Mouse (Mus musculus) MEL-GATA-1-ER (cell line): ENCODE measurements around the gene Cul1.
"Not testable (repeated sequence)": the region's sequence is repeated elsewhere in the genome, so short reads cannot be mapped to it uniquely, and the experiment has no call there.

Experiments
- DNase-seq: peaks from one replicate; pipeline ENCODE4 v3.0.0-alpha.2; 2012; ENCODE audit warnings: low read depth; ENCODE audit errors: extremely low read depth

Gene Cul1

GRCm38 (mm10) chr6:47453098-47453497 is at the start of gene Cul1:
Cul1 (plus strand) TSS chr6:47453398.
- no peak for DNase-seq

GRCm38 (mm10) chr6:47404419-47405382 is 48.5 kb upstream of the Cul1 start:
- no peak for DNase-seq

GRCm38 (mm10) chr6:47412886-47413606 is 40.2 kb upstream of the Cul1 start:
- DNase-seq = no peak

- DNase-seq = no peak
Measured at GRCm38 (mm10) chr6:47413656-47414055, 39.5 kb upstream of the Cul1 start.

GRCm38 (mm10) chr6:47418691-47419090 is 34.5 kb upstream of the Cul1 start:
- no peak for DNase-seq

DNA sequence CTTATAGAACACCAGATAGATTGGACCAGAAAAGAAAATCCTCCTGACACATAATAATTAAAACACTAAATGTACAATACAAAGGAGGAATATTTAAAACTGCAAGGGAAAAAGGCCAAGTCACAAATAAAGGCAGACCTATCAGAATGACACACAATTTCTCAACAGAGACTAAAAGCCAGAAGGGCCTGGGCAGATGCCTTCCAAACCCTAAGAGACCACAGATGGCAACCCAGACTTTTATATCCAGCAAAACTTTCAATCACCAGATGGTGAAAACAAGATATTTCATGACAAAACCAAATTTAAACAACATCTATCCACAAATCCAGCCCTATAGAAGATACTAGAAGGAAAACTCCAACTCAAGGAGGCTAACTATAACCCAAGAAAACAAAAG is 33.0 kb upstream of the Cul1 start:
- no peak for DNase-seq

- no peak for DNase-seq
Measured at GRCm38 (mm10) chr6:47421221-47421620, 32.0 kb upstream of the Cul1 start.

GRCm38 (mm10) chr6:47426136-47426535 is 27.1 kb upstream of the Cul1 start:
- no peak for DNase-seq

- DNase-seq = not testable (repeated sequence)
Measured at GRCm38 (mm10) chr6:47426556-47426955, 26.6 kb upstream of the Cul1 start.

DNA sequence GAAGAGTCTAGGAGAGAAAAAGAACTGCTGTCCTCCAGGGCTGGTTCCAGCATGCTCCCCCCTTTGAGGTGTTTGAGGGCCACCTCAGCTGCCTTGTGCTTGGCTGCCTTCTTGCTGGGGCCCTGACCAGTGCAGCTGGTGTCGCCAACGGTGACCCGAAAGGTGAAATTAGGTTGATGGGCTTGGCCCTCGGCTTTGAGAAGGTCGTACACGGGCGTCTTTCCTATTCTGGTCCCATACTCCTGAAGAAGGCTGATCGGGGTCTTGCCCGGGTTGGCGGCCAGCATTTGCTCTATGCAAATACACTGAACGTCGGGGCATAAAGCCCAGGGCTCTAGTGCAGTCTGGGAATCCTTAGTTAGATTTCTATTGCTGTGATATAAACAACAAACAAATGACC is 20.4 kb upstream of the Cul1 start:
- not testable (repeated sequence) for DNase-seq

DNA sequence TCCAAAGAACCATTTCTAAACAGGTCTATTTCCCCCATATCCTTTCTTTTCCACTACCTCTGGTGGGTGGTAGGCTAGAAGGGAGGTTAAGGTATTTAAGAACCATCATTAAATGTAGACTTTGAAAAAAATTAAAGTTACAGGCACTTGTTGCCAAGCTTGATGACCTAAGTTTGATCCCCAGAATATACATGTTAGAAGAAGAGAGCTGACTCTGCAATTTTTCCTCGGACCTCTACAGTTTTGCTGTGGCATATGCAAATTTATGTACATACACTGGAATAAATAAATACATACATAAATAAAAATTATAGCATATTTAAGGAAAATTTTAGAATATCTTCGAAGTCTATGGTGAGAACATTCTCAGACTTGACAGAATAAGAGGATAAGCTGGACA is 13.1 kb upstream of the Cul1 start:
- DNase-seq = no peak

- no peak for DNase-seq
Measured at GRCm38 (mm10) chr6:47447658-47448057, 5.5 kb upstream of the Cul1 start.

DNA sequence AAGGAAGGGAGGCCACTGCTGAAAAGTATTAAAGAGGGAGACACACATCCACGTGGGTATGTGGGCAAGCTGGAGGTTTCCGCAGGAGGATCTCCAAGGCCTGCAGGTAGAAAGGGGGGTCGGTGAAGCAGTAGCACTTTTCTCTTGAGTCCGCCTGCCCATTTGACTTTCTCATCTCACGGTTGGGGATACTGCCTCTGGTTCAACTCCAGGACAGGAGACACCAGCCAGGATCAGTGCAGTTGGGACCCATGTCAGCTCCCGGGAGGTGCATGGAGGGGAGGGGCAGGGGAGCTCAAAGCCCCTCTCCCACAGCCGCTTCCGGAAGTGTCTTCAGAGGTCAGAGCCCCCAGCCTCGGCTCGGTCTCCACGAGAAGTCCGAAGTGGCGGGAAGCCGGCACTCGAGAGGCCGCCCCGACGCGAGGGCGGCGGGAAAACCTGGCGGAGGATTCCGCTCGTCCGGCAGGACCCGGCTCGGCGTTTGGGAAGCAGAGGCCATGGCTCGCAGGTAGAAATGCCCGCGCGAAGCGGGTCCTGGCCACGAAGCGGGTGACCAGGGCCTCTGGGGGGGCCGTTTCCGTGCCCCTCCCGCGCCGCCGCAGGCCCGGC is 428 bp downstream of the Cul1 start:
- no peak for DNase-seq

DNA sequence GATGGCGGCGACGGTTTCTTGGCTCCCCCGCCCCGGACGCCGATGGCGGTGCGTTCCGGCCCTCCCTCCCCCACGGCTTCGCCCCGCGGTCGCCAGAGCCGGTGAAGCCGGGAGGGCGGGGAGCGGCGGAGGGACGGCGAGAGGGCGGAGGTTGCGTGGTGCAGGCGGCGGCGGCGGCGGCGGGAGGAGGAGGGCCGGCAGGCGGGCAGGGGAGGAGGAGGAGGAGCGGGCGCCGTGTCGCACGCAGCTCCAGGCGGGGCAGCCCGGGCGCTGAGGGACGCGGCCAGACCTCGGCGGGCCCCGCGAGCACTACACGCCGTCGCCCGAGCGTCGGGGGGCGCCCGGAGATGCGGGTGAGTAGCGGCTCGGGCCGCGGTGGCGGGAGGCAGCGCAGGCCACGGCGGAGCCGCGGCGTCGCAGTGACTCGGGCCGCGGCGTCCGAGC is 955 bp downstream of the Cul1 start:
- no peak for DNase-seq

DNA sequence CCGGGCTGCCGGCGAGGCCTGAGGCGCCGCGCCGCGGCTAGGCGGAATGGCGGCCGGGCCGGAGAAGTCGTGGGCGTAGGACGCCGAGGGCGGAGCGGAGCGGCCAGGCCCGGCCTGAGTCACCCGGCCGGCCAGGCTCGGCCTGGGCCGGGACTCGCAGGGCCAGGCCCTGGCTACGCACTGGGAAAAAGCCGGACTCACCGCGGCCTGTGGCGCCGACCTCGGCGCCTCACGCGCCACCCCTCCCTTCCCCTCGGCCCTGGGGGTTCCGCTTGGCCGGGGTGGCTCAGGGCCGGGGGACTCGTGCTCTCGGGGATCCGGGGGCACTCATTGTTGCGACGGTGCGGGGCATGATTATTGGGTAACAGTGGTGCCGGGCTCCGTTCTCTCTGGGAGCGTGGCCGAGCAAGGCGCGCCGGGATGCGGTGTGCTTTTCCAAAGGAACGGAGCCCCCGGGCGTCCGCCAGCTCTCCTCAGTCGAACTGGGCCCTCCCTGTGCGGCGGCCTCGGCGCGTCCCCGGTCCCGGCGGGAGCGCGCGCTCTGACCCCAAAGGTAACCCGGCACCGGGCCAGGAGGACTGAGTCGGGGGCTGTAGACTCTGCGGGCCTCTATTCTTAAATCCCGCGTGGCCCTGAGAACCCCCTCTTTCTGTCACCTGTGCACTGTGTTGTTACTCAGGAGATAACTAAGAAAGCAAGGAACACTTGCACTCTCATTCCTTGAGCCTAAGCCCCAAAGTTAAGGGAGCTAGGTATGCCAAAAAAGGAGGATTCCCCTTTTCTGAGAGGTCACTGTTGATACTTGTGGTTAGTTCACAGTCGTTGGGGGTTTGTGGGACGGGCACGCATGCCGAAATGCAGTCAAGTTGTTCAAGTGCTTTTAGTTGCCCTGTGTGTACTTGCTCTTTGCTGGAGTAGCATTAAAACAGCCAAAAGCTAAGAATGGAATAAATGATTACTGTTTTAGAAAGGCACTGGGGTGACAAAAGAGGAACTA is 1.7 kb downstream of the Cul1 start:
- DNase-seq = peak; percentile 76

DNA sequence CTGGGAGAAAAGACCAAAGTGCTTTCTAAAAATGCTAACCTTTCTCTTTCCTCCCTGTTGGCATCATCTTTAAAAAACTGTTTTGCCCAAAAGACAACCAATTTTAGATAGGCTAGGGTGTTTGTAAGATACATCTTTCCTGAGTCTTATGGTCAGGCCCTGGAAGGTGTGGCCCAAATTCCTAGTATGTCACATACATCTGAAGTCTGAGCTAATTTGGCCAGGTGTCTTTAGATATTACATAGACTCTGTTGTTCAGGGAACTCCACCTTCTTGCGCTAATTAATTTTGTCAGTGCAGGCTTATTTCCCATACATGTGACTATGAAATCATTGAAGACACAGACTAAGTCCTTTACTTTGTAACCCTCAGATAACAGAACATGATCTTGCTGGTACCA is 2.6 kb downstream of the Cul1 start:
- DNase-seq = no peak

- DNase-seq = no peak
Measured at GRCm38 (mm10) chr6:47456853-47457252, 3.7 kb downstream of the Cul1 start.

- DNase-seq = no peak
Measured at GRCm38 (mm10) chr6:47465400-47465799, 12.2 kb downstream of the Cul1 start.

DNA sequence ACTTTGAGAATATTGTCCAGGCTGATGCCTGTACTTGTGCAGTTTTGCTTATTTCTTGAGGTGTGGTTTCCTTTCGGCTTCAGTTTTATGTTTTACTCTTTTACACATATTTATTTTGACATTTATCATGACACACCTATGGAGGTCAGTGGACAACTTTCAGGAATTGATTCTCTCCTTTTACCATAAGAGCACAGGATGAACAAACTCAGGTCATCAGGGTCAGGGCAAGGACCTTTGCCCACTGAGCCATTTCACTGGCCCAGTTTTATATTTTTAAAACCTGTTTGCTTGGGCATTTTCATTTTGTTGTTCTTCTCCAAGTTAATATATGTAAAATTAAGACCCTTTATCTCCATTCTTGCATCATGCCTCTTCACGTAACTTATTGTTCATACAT is 13.3 kb downstream of the Cul1 start:
- no peak for DNase-seq

- no peak for DNase-seq
Measured at GRCm38 (mm10) chr6:47467058-47467457, 13.9 kb downstream of the Cul1 start.

DNA sequence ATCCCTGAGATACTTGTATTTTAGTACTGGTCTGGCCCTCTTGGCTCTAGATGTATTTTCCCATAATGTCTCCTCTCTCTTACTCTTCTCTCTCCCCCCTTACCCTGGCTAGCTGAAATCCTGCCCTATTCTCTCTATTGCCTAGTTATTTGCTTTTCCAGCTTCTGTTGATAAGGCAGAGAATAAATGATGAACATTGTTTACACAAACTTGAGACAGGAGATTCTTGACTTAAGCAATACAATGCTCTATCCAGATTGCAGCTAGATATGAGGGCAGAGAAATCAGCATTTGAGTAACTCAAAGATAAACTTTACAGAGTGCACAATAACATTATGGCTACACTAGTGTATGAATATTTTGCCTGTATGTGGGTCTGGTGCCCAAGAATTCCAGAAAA is 16.6 kb downstream of the Cul1 start:
- no peak for DNase-seq
